Comparison of ENCODE assay signal across 15 mouse cellular contexts in the genomic region with DNA sequence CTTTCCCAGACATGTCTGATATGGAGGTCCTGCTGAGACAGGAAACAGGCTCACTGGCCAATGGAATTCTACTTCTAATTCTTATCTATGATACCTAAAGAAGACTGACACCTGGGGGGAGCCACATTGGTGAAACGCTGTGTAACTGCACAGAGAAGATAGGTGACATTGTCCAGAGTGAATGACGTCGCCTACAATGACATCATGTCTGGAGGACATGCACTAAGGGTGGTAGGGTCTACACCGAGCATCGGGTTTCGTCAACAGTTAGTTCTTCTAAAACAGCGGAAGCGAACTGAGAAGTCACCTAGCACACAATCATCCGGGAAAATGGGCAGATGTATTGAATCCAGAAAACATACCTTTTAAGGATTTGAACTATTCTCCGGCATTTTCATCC.
DNase-seq lines count a peak whose midpoint lies in the region; ATAC-seq and TF ChIP-seq lines count a peak whose summit lies in the region.
"Had no signal": no experiment of that assay in that cellular context is flagged by ENCODE, and none has a peak within 500 bp of the region (broad histone marks: within the 10 kb centered on the region; RNA-seq: fewer than 3 reads in every experiment).

No protein-coding gene starts in this region.

- no peaks in the 10 kb centered on the region for H3K9me3 ChIP-seq in forebrain, embryonic 12.5 days
- H3K9me3 ChIP-seq in forebrain, postnatal 0 days (ENCODE audit: low read length): no peaks in the 10 kb centered on the region
- H3K9me3 ChIP-seq in heart, embryonic 12.5 days (replicated peaks): no peaks in the 10 kb centered on the region
- no peaks in the 10 kb centered on the region for H3K9me3 ChIP-seq in heart, embryonic 15.5 days (replicated peaks)
- H3K9me3 ChIP-seq: forebrain, embryonic 13.5 days; hindbrain, embryonic 12.5 days; hindbrain, embryonic 15.5 days had no signal

- H3K9ac ChIP-seq in forebrain, embryonic 12.5 days: no peak overlapping the region
- H3K9ac ChIP-seq in forebrain, postnatal 0 days: no peak overlapping the region
- H3K9ac ChIP-seq in heart, embryonic 12.5 days: no peak overlapping the region
- H3K9ac ChIP-seq in heart, embryonic 15.5 days: no peak overlapping the region
- H3K9ac ChIP-seq: forebrain, embryonic 13.5 days; hindbrain, embryonic 12.5 days; hindbrain, embryonic 15.5 days had no signal

- H3K4me1 ChIP-seq in forebrain, embryonic 12.5 days: peaks cover 5% of the 10 kb centered on the region; the same call in 1 of the 2 replicates
- 0 out of 2 replicates have a peak, but pooled peaks cover 3% of the 10 kb centered on the region for H3K4me1 ChIP-seq in forebrain, postnatal 0 days (ENCODE audit: insufficient read depth)
- peaks cover 19% of the 10 kb centered on the region; the same call in 1 of the 2 replicates for H3K4me1 ChIP-seq in heart, embryonic 12.5 days (replicated peaks)
- peaks cover 6% of the 10 kb centered on the region for H3K4me1 ChIP-seq in heart, embryonic 15.5 days (replicated peaks)
- H3K4me1 ChIP-seq: hindbrain, embryonic 12.5 days; hindbrain, embryonic 15.5 days had no signal

- H3K4me2 ChIP-seq in forebrain, embryonic 12.5 days: no peak overlapping the region
- H3K4me2 ChIP-seq in forebrain, postnatal 0 days (ENCODE audit: low read depth): no peak overlapping the region
- peak overlapping the region; percentile 15; the same call in 1 of the 2 replicates for H3K4me2 ChIP-seq in heart, embryonic 12.5 days
- H3K4me2 ChIP-seq in heart, embryonic 15.5 days: peak overlapping the region; percentile 23; the same call in 1 of the 2 replicates
- H3K4me2 ChIP-seq: forebrain, embryonic 13.5 days; hindbrain, embryonic 12.5 days; hindbrain, embryonic 15.5 days had no signal

- intact Hi-C loops in heart, postnatal 36 days (cut with DNase I): loop anchor here (5.0 kb wide), 1 partner anchor 144 kb away; no protein-coding TSS in a partner anchor

- H3K36me3 ChIP-seq in forebrain, embryonic 12.5 days (replicated peaks): no peaks in the 10 kb centered on the region
- no peaks in the 10 kb centered on the region for H3K36me3 ChIP-seq in forebrain, postnatal 0 days (ENCODE audit: insufficient read depth)
- H3K36me3 ChIP-seq in heart, embryonic 12.5 days: no peaks in the 10 kb centered on the region
- no peaks in the 10 kb centered on the region for H3K36me3 ChIP-seq in heart, embryonic 15.5 days
- H3K36me3 ChIP-seq: hindbrain, embryonic 12.5 days; hindbrain, embryonic 15.5 days had no signal

- no peak overlapping the region for H3K27ac ChIP-seq in forebrain, embryonic 12.5 days
- H3K27ac ChIP-seq in forebrain, postnatal 0 days (ENCODE audit: low read depth, low read length): no peak overlapping the region
- peak overlapping the region; percentile 37; the same call in 1 of the 2 replicates for H3K27ac ChIP-seq in heart, embryonic 12.5 days (ENCODE audit: poor library complexity, severe bottlenecking)
- H3K27ac ChIP-seq in heart, embryonic 15.5 days: no peak overlapping the region
- H3K27ac ChIP-seq: forebrain, embryonic 13.5 days; hindbrain, embryonic 12.5 days; hindbrain, embryonic 15.5 days; kidney, postnatal 0 days had no signal

- ATAC-seq in forebrain, embryonic 12.5 days (ENCODE audit: low FRiP score): 0 out of 2 replicates have a peak, but pooled peaks have one; percentile 39
- ATAC-seq in forebrain, postnatal 0 days: no peak
- peak; percentile 70; the same call in 1 of the 2 replicates for ATAC-seq in heart, embryonic 12.5 days (ENCODE audit: insufficient number of reproducible peaks, low FRiP score)
- no peak; the same call in 1 of the 2 replicates for ATAC-seq in heart, embryonic 15.5 days (replicated peaks; ENCODE audit: insufficient number of reproducible peaks, insufficient read depth, low FRiP score, low read depth)
- ATAC-seq: CD4-positive, CD25-positive, alpha-beta regulatory T cell, adult 4 months had no signal

- TF ChIP-seq CTCF in forebrain, postnatal 0 days (IDR thresholded peaks at IDR 0.05; ENCODE audit: low read depth): no peak

- DNase-seq in forebrain, postnatal 0 days: no peak
- DNase-seq in heart, adult 18-20 months: no peak
- no peak for DNase-seq in heart, postnatal 36 days
- no peak for DNase-seq in embryo, embryonic 10 days (ENCODE audit: low spot score)
- DNase-seq: cerebellum, adult 9-11 months; cerebellum, postnatal 25 days; gastrocnemius, postnatal 25 days had no signal

- no peak overlapping the region for H3K4me3 ChIP-seq in forebrain, embryonic 12.5 days (replicated peaks)
- H3K4me3 ChIP-seq in forebrain, postnatal 0 days (ENCODE audit: low read depth, low read length): no peak overlapping the region
- H3K4me3 ChIP-seq in heart, embryonic 12.5 days: no peak overlapping the region
- H3K4me3 ChIP-seq in heart, embryonic 15.5 days: no peak overlapping the region
- H3K4me3 ChIP-seq: forebrain, embryonic 13.5 days; hindbrain, embryonic 12.5 days; hindbrain, embryonic 15.5 days had no signal

- peaks cover 31% of the 10 kb centered on the region for H3K27me3 ChIP-seq in forebrain, embryonic 12.5 days
- H3K27me3 ChIP-seq in forebrain, postnatal 0 days (ENCODE audit: insufficient read depth, low read length): no peaks in the 10 kb centered on the region
- no peaks in the 10 kb centered on the region for H3K27me3 ChIP-seq in heart, embryonic 12.5 days (replicated peaks)
- no peaks in the 10 kb centered on the region for H3K27me3 ChIP-seq in heart, embryonic 15.5 days
- H3K27me3 ChIP-seq: hindbrain, embryonic 12.5 days had no signal

- WGBS in forebrain, embryonic 12.5 days: 93% methylated on average over 10 of the region's 10 CpGs
- 94% methylated on average over 10 of the region's 10 CpGs for WGBS in forebrain, postnatal 0 days
- 57% methylated on average over 10 of the region's 10 CpGs for WGBS in heart, embryonic 12.5 days
- 64% methylated on average over 10 of the region's 10 CpGs for WGBS in heart, embryonic 15.5 days

Comparison
In these comparisons a context has a peak if more than half of its experiments do, and no peak if none do; other contexts are left out.
1. ATAC-seq: peak in forebrain, embryonic 12.5 days (single experiment) and heart, embryonic 12.5 days (single experiment); none in forebrain, postnatal 0 days (single experiment) and heart, embryonic 15.5 days (single experiment).
2. H3K4me2 ChIP-seq: peak in heart, embryonic 12.5 days (single experiment) and heart, embryonic 15.5 days (single experiment); none in forebrain, embryonic 12.5 days (single experiment) and forebrain, postnatal 0 days (single experiment).